Mouse (Mus musculus) liver, postnatal 0 days (tissue): ENCODE measurements around the gene Ninj1. TPM values are rescaled to one million over a fixed set of nuclear protein-coding genes. Genes with fewer than 3 reads are reported as not detected.
A peak's percentile ranks its signal among the peaks of the same experiment; 100 is the strongest.

Experiments used
- ATAC-seq: fragments of 200-750 bp; cut with Nextera tagmentation; 2 replicates; pipeline ENCODE4 v1.8.0; 2017; ENCODE audit warnings: mild to moderate bottlenecking, moderate library complexity
- DNase-seq: peaks from one replicate; pipeline ENCODE4 v3.0.0-alpha.2; 2016
- H3K27ac ChIP-seq: fragments of 300-500 bp; sonication (generic); 2 replicates; pipeline ENCODE4 v1.5.1; 2014; ENCODE audit warnings: antibody characterized with exemption, moderate library complexity, mild to moderate bottlenecking, low read depth
- H3K27me3 ChIP-seq: fragments of 300-500 bp; sonication (generic); 2 replicates; pipeline ENCODE4 v1.6.1; 2014; ENCODE audit warnings: low read length, control low read depth, mixed read lengths; ENCODE audit not compliant: insufficient read depth
- H3K36me3 ChIP-seq: fragments of 300-500 bp; sonication (generic); replicated peaks from 2 replicates; pipeline ENCODE4 v1.6.1; 2014; ENCODE audit warnings: mild to moderate bottlenecking, control low read depth, low read length, moderate library complexity, mixed read lengths; ENCODE audit not compliant: insufficient read depth
- H3K4me1 ChIP-seq: fragments of 300-500 bp; sonication (generic); 2 replicates; pipeline ENCODE4 v1.6.1; 2014; ENCODE audit warnings: antibody characterized with exemption, mild to moderate bottlenecking, control low read depth; ENCODE audit not compliant: insufficient read depth
- H3K4me2 ChIP-seq: fragments of 300-500 bp; sonication (generic); 2 replicates; pipeline ENCODE4 v1.6.1; 2014; ENCODE audit warnings: low read depth, mild to moderate bottlenecking, low read length, moderate library complexity, mixed read lengths
- H3K4me3 ChIP-seq: fragments of 300-500 bp; sonication (generic); 2 replicates; pipeline ENCODE4 v1.5.1; 2014; ENCODE audit warnings: low read depth, low read length
- H3K9ac ChIP-seq: fragments of 300-500 bp; sonication (generic); replicated peaks from 2 replicates; pipeline ENCODE4 v1.6.1; 2014; ENCODE audit warnings: mild to moderate bottlenecking, moderate library complexity
- H3K9me3 ChIP-seq: fragments of 300-500 bp; sonication (generic); 2 replicates; pipeline ENCODE4 v1.6.1; 2016; ENCODE audit warnings: mild to moderate bottlenecking, control low read depth, low read length, mixed read lengths
- CTCF ChIP-seq: sonication (generic); IDR thresholded peaks from 2 replicates; pipeline ENCODE4 v1.5.1; 2016; ENCODE audit warnings: antibody characterized with exemption, low read depth
- EP300 ChIP-seq: IDR thresholded peaks from 2 replicates; pipeline ENCODE4 v1.6.1; 2016; ENCODE audit warnings: antibody characterized with exemption, low read depth, mild to moderate bottlenecking
- WGBS: fragments of 180-500 bp; shearing (Covaris S2); extraction: QIAGEN DNeasy Blood & Tissue Kit; methylation state at CpG from one replicate; pipeline ENCODE4 v1.1.7; 2014; ENCODE audit not compliant: insufficient replicate concordance; 5-methylcytosine and 5-hydroxymethylcytosine counted together
- polyA plus RNA-seq: library from polyadenylated mRNA; unstranded; fragments of >200 nt; fragmentation: Nextera tagmentation; extraction: Ambion mirVana; gene quantifications from 2 replicates; pipeline ENCODE4 v1.2.1, GENCODE M21; 2015

Ninj1 gene
- polyA plus RNA-seq, 1 experiment from 2014 or later = 106 TPM

DNA sequence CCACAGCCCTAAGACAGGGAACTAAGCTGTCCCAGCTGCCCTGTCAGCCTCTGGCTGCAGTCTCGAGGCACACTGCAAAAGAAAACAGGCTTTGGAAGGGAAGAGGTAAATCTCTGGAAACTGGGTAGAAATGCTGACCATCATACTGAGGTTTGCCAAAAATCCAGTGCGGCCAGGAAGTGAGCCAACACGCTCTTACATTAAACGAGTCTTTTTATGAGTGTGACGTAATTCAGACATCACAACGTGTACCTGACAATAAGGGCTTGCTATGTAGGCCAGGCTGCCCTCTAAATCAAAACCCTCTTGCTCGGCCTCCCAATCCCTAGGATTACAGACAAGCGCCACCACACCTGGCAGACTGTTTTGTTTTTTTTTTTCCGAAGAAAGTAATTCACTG is 20.2 kb upstream of the Ninj1 start:
- no peaks in the 10 kb centered on the region for H3K27me3 ChIP-seq
- 51% methylated on average over 9 of the region's 9 CpGs for WGBS
- ATAC-seq (no peak), DNase-seq (no peak)
- no peak overlapping the region for H3K9ac ChIP-seq
- no peaks in the 10 kb centered on the region for H3K9me3 ChIP-seq
- TF ChIP-seq EP300 (no peak), CTCF (no peak)
- H3K4me3 ChIP-seq = no peak overlapping the region
- no peaks in the 10 kb centered on the region for H3K36me3 ChIP-seq
- no peak overlapping the region for H3K27ac ChIP-seq
- no peak overlapping the region for H3K4me2 ChIP-seq
- H3K4me1 ChIP-seq = peaks cover 2% of the 10 kb centered on the region

DNA sequence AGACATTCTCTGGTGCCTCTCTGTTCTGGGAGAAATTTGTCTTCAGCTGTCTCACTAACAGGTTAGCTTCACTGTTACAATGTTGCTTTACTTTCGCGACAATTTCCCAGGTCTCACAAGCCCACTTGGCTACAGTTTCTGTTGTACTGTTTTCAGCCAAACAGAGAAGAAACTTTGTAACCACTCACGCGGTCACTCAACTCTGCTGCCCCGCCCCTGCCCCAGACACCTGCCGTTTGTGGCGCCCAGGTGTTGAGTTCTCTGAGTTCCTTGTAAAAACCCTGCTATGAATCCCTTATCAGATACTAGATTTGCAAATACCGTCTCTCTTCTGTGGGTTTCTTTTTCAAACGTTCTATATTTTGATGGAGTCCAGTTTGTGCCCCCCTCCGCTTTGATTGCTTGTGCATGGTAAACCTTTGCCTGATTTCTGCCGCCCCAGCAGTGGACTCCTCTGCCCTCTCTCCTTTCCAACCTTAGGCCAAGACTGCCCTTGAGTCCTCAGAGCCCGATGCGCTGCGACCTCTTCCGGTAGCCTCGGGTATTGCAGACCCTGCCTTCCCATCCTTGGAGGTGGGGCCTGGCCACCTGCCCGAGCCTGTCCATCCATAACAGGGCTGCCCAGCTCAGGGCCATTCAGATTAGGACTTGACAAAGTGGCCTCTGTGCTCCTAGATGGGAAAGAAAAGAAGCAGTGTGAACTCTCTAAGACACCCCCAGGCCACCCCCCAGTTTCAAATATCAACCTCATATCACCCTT is 17.7 kb upstream of the Ninj1 start:
- WGBS = 18% methylated on average over 17 of the region's 17 CpGs
- no peak overlapping the region for H3K27ac ChIP-seq
- no peak for TF ChIP-seq EP300
- peak; percentile 97 for TF ChIP-seq CTCF

DNA sequence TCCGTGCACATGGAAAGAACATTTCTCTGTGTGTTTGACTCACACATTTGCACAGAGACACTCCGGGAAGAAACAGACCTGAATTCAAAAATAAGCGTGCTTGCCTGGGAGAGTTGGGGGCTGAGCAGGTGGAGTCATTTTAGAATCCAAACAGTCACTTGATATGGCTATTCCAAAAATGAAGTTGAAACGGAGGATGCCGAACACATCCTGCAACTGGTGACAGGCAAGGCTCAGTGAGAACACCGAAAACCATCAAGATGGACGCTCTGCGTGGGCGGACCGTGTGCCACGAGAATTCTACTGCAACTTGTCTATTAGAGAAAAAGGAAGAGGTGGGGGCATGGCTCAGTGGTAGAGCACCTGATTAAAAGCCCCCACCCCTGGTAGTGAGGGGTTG is 16.7 kb upstream of the Ninj1 start:
- no peaks in the 10 kb centered on the region for H3K9me3 ChIP-seq
- no peak for ATAC-seq
- peaks cover 2% of the 10 kb centered on the region; the same call in 1 of the 2 replicates for H3K4me1 ChIP-seq
- no peak overlapping the region for H3K9ac ChIP-seq
- 86% methylated on average over 11 of the region's 11 CpGs for WGBS
- no peaks in the 10 kb centered on the region for H3K36me3 ChIP-seq
- H3K4me3 ChIP-seq = no peak overlapping the region
- H3K27me3 ChIP-seq = no peaks in the 10 kb centered on the region
- no peak for TF ChIP-seq EP300
- no peak for TF ChIP-seq CTCF
- no peak overlapping the region for H3K27ac ChIP-seq
- DNase-seq = no peak
- H3K4me2 ChIP-seq = no peak overlapping the region

More for the DNA sequence above, 17.7 kb upstream of the Ninj1 start:
- ATAC-seq = peak; percentile 87
- Histone ChIP-seq H3K4me3 (no peak overlapping the region), H3K4me1 (peaks cover 2% of the 10 kb centered on the region; the same call in 1 of the 2 replicates), H3K36me3 (no peaks in the 10 kb centered on the region), H3K9ac (no peak overlapping the region), H3K27me3 (no peaks in the 10 kb centered on the region), H3K4me2 (no peak overlapping the region), H3K9me3 (no peaks in the 10 kb centered on the region)
- DNase-seq = peak; percentile 91

DNA sequence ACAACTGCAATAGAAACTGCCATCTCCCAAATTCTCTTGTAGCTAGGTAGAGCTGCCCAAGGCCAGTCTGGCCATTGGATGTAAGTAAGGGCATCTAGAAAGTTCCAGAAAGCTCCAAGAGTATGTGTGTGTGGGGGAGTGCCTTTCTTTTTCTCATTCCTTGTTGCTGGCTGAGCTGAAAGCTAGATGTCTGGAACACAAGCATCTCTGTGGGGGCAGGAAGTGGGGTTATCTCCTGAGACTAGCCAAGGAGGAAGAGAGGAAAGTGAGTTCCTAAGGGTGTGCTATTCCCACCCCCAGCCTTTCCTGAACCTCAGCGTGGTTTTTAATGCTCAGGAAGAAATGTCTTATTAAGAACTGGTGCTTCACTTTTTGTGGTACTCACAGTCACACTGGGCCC is 15.6 kb upstream of the Ninj1 start:
- peaks cover 2% of the 10 kb centered on the region; the same call in 1 of the 2 replicates for H3K4me1 ChIP-seq
- H3K27ac ChIP-seq = no peak overlapping the region
- WGBS = 48% methylated on average over 1 of the region's 1 CpGs
- no peaks in the 10 kb centered on the region for H3K9me3 ChIP-seq
- no peak overlapping the region for H3K4me3 ChIP-seq
- H3K4me2 ChIP-seq = no peak overlapping the region
- TF ChIP-seq EP300 (no peak), CTCF (no peak)
- H3K27me3 ChIP-seq = no peaks in the 10 kb centered on the region
- H3K36me3 ChIP-seq = no peaks in the 10 kb centered on the region
- ATAC-seq (no peak), DNase-seq (no peak)
- H3K9ac ChIP-seq = no peak overlapping the region

DNA sequence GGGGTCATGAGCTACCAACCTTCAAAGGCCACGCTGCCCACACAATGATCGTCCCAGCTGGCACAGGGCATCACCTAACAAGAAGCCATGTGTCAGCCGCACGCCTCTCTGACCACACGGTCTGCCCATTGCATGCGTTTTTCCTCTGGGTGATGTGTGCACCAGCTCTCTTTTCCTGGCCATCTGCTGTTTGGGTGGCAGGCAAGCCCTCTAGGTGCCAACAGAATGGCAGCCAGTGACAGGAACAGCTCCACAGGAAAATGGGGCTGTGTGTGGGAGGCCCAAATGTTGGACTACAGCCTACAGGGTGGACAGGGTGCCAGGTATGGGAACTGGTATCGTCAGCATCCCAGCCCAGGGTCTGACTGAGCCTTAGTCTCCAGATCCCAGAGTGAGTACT is 14.9 kb upstream of the Ninj1 start:
- TF ChIP-seq CTCF = no peak

DNA sequence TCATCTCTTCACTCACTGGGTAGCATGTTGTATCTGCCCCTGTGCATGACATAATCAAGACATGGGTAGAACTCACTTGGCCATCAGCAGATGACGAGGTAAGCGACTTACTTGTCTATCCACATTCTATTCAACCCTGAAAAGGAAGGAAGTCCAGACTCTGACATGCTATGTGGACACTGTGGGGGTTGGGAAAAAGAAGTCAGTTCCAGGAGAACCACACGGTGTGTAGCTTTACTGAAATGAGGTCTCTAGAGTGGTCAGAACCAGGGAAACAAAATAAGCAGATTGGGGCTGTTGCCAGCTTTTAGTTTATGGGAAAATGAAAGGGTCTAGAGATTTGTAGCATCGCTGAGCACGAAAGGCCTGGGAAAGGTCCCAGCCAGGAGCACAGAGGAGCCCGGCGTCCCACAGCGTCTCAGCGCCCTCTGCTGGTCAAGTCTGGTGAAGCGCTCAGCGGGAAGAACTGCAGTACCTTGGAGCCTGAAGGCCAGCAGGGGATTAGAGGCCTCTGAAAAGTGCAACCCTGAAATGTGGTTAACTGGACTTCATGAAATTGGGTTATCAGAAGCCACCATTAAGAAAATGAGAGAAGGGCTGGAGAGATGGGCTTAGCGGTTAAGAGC is 14.2 kb upstream of the Ninj1 start:
- 4% methylated on average over 12 of the region's 12 CpGs for WGBS

More for the DNA sequence above, 14.9 kb upstream of the Ninj1 start:
- H3K4me1 ChIP-seq = peaks cover 2% of the 10 kb centered on the region; the same call in 1 of the 2 replicates
- no peak overlapping the region for H3K4me3 ChIP-seq
- no peak overlapping the region for H3K4me2 ChIP-seq
- no peaks in the 10 kb centered on the region for H3K27me3 ChIP-seq
- H3K9ac ChIP-seq = no peak overlapping the region
- no peak for DNase-seq
- no peak for ATAC-seq
- 79% methylated on average over 7 of the region's 7 CpGs for WGBS
- no peaks in the 10 kb centered on the region for H3K9me3 ChIP-seq
- H3K27ac ChIP-seq = no peak overlapping the region
- H3K36me3 ChIP-seq = no peaks in the 10 kb centered on the region

More for the DNA sequence above, 14.2 kb upstream of the Ninj1 start:
- Histone ChIP-seq H3K27ac (no peak overlapping the region), H3K27me3 (no peaks in the 10 kb centered on the region), H3K9me3 (no peaks in the 10 kb centered on the region), H3K4me3 (no peak overlapping the region), H3K36me3 (no peaks in the 10 kb centered on the region), H3K9ac (no peak overlapping the region), H3K4me2 (no peak overlapping the region), H3K4me1 (peaks cover 2% of the 10 kb centered on the region; the same call in 1 of the 2 replicates)
- TF ChIP-seq CTCF (peak; percentile 94), EP300 (no peak)
- DNase-seq (peak; percentile 89), ATAC-seq (peak; percentile 73)
